ENCODE assay signal across 8 mouse cellular contexts in the genomic region with DNA sequence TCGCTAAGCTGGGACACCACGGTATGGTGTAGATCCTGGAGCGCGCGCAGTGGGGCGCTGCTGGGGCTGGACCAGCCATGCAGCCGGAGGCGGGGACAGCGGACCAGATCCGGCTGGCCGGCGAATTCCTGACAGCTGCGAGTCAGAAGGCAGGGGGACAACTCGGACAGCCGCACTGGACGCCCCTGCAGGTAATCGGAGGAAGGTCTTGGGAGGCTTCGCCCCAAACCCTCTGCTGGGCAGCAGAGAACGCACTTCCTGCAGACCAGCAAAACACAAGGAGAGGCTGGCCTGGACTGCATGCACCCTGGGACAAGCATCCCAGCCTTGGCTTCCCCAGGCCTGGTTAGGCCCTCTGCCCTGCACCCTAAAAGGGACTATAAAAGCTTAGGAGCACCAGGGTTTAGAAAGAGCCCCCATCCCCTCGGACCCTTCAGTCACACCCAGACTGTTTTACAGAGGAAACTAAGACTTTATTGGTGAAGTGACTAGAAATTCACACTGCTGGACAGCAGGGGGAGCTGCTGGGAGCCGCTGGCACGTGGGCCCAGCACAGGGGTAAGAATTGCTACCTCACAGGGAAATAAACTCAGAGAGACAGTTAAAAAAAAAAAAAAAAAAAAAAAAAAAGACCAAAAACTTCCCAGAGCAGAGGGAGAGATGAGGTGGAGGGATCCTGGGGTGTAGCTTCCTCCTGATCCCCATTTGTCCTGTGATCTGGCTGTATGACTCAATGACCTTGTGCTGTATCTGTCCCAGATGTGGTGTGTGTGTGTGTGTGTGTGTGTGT. TPM values are rescaled to one million over a fixed set of nuclear protein-coding genes. Genes with fewer than 3 reads are reported as not detected.
A peak's percentile ranks its signal among the peaks of the same experiment; 100 is the strongest.
DNase-seq lines count a peak whose midpoint lies in the region; ATAC-seq lines count a peak whose summit lies in the region.

A gene (plus strand): TSS at position 108 of the 790 bp plus-strand sequence.

- DNase-seq in liver, embryonic 11.5 days (ENCODE audit: low spot score): peak; percentile 82
- peak; percentile 79 to 90 for DNase-seq in spleen, postnatal 4 days (ENCODE audit: low spot score in 2 of 2)

- H3K4me1 ChIP-seq in brown adipose tissue, adult 24 weeks (ENCODE audit: control insufficient read depth, insufficient read depth, insufficient read length, low read length): 0 out of 2 replicates have a peak, but pooled peaks cover 3% of the 10 kb centered on the region
- H3K4me1 ChIP-seq in heart, embryonic 12.5 days (replicated peaks): peaks cover 25% of the 10 kb centered on the region
- H3K4me1 ChIP-seq in kidney, embryonic 15.5 days: peaks cover 15% of the 10 kb centered on the region
- peaks cover 4% of the 10 kb centered on the region; the same call in 1 of the 2 replicates for H3K4me1 ChIP-seq in liver, embryonic 11.5 days (replicated peaks; ENCODE audit: control insufficient read depth, insufficient read depth, low read length)

- no peaks in the 10 kb centered on the region for H3K27me3 ChIP-seq in heart, embryonic 12.5 days (replicated peaks)
- no peaks in the 10 kb centered on the region for H3K27me3 ChIP-seq in kidney, embryonic 15.5 days
- H3K27me3 ChIP-seq in liver, embryonic 11.5 days (replicated peaks; ENCODE audit: control insufficient read depth, insufficient read depth, low read length): no peaks in the 10 kb centered on the region

- H3K27ac ChIP-seq in brown adipose tissue, adult 24 weeks (replicated peaks; ENCODE audit: low read depth, low read length): no peak within 1 kb of the TSS
- H3K27ac ChIP-seq in heart, embryonic 12.5 days (ENCODE audit: poor library complexity, severe bottlenecking): peak within 1 kb of the TSS; percentile 66
- H3K27ac ChIP-seq in kidney, embryonic 15.5 days: peak within 1 kb of the TSS; percentile 70
- H3K27ac ChIP-seq in liver, embryonic 11.5 days (ENCODE audit: low read depth, low read length): no peak within 1 kb of the TSS

- no peaks in the 10 kb centered on the region for H3K9me3 ChIP-seq in heart, embryonic 12.5 days (replicated peaks)
- H3K9me3 ChIP-seq in kidney, embryonic 15.5 days (replicated peaks): no peaks in the 10 kb centered on the region
- H3K9me3 ChIP-seq in liver, embryonic 11.5 days (ENCODE audit: control insufficient read depth, low read length): no peaks in the 10 kb centered on the region

- H3K4me2 ChIP-seq in heart, embryonic 12.5 days: peak within 1 kb of the TSS; percentile 84
- H3K4me2 ChIP-seq in kidney, embryonic 15.5 days: peak within 1 kb of the TSS; percentile 67
- peak within 1 kb of the TSS; percentile 81 for H3K4me2 ChIP-seq in liver, embryonic 11.5 days

- WGBS in heart, embryonic 12.5 days: under 1% methylated on average over 22 of the region's 22 CpGs
- whole genome bisulfite sequencing in kidney, embryonic 15.5 days: 0% methylated on average over 22 of the region's 22 CpGs
- under 1% methylated on average over 22 of the region's 22 CpGs for WGBS in liver, embryonic 11.5 days

- H3K36me3 ChIP-seq in heart, embryonic 12.5 days: no peaks in the 10 kb centered on the region
- no peaks in the 10 kb centered on the region for H3K36me3 ChIP-seq in kidney, embryonic 15.5 days
- no peaks in the 10 kb centered on the region for H3K36me3 ChIP-seq in liver, embryonic 11.5 days (ENCODE audit: control insufficient read depth, insufficient read depth, low read length)

- H3K9ac ChIP-seq in heart, embryonic 12.5 days: peak within 1 kb of the TSS; percentile 59
- H3K9ac ChIP-seq in kidney, embryonic 15.5 days: peak within 1 kb of the TSS; percentile 32
- peak within 1 kb of the TSS; percentile 71 for H3K9ac ChIP-seq in liver, embryonic 11.5 days (ENCODE audit: low read depth, low read length)

- ATAC-seq in CD4-positive, CD25-positive, alpha-beta regulatory T cell, adult 4 months: peak; percentile 92
- ATAC-seq in erythroid progenitor cell, adult 5-6 weeks (replicated peaks; ENCODE audit: low FRiP score, poor library complexity, severe bottlenecking): peak; percentile 87
- peak; percentile 90 for ATAC-seq in heart, embryonic 12.5 days (ENCODE audit: insufficient number of reproducible peaks, low FRiP score)
- ATAC-seq in kidney, embryonic 15.5 days (replicated peaks; ENCODE audit: low FRiP score): peak; percentile 96
- peak; percentile 96 for ATAC-seq in liver, embryonic 11.5 days (replicated peaks; ENCODE audit: low FRiP score)
- ATAC-seq in monocyte, adult 5-6 weeks (replicated peaks; ENCODE audit: insufficient number of reproducible peaks, low FRiP score, low TSS enrichment, poor library complexity, severe bottlenecking): peak; percentile 75

- H3K4me3 ChIP-seq in brown adipose tissue, adult 24 weeks (ENCODE audit: insufficient read depth, low read depth, low read length): peak within 1 kb of the TSS; percentile 68
- H3K4me3 ChIP-seq in heart, embryonic 12.5 days: peak within 1 kb of the TSS; percentile 55
- peak within 1 kb of the TSS; percentile 50 for H3K4me3 ChIP-seq in kidney, embryonic 15.5 days (replicated peaks)
- peak within 1 kb of the TSS; percentile 63 for H3K4me3 ChIP-seq in liver, embryonic 11.5 days (ENCODE audit: low read depth, low read length)

RNA-seq across cellular contexts. Expression of the gene that starts here (rescaled TPM):
- polyA plus RNA-seq in CD4-positive, CD25-positive, alpha-beta regulatory T cell, adult 4 months (2017; shearing (Covaris generic)): 10 to 100 TPM; 13.6 to 19.4 TPM
- 0.16 TPM in 1 of 2 replicates, not detected in the other for polyA plus RNA-seq in brown adipose tissue, adult 24 weeks (2012; ENCODE audit: insufficient read depth, insufficient read length, missing spikeins)
- total RNA-seq in erythroid progenitor cell, adult 5-6 weeks (2015; ENCODE audit: low replicate concordance): 1.4 and 2.9 TPM in 2 replicates
- total RNA-seq in erythroid progenitor cell, adult 5-6 weeks (2017; ENCODE audit: low replicate concordance): 5.8 and 7.0 TPM in 2 replicates
- 1.6 TPM in 2 replicates for polyA plus RNA-seq in heart, embryonic 12.5 days (2016; fragmentation: Nextera tagmentation; extraction: Ambion mirVana)
- 1.8 and 1.9 TPM in 2 replicates for polyA plus RNA-seq in kidney, embryonic 15.5 days (2015; fragmentation: Nextera tagmentation; extraction: Ambion mirVana)
- polyA plus RNA-seq in liver, embryonic 11.5 days (2014; fragmentation: Nextera tagmentation; extraction: Ambion mirVana): 1.8 TPM in 2 replicates
- 12.1 to 38.8 TPM (median 14.6 TPM) in 3 replicates for total RNA-seq in monocyte, adult 5-6 weeks (2017)

Comparison
In these comparisons a context has a peak if more than half of its experiments do, and no peak if none do; other contexts are left out.
1. H3K27ac ChIP-seq: peak in heart, embryonic 12.5 days (single experiment) and kidney, embryonic 15.5 days (single experiment); none in brown adipose tissue, adult 24 weeks (single experiment) and liver, embryonic 11.5 days (single experiment).
2. Peak in every context shown above with its lines, with median percentiles within 50 percentile points of each other: ATAC-seq, H3K4me3 ChIP-seq, H3K4me2 ChIP-seq and H3K9ac ChIP-seq.